Mouse (Mus musculus) lung, postnatal 0 days (tissue): ENCODE data around the gene Ric8b.

Experiments used
- CTCF ChIP-seq: IDR thresholded peaks from 2 replicates; pipeline ENCODE4 v1.5.1; 2016; ENCODE audit warnings: antibody characterized with exemption, mild to moderate bottlenecking
- EP300 ChIP-seq: IDR thresholded peaks from 2 replicates; pipeline ENCODE4 v1.6.1; 2016; ENCODE audit warnings: antibody characterized with exemption, mild to moderate bottlenecking, control low read depth

GRCm38 (mm10) chr10:84886785-84887184, 30.6 kb upstream of the Ric8b start:
- TF ChIP-seq EP300 (no peak), CTCF (no peak)
